Mouse (Mus musculus) mouse embryonic stem cell (cell line): Measurements from ENCODE around the gene Tmprss9.

Experiments used
- in situ Hi-C, 2 experiments: fragments of 300-500 bp; cut with MboI; formaldehyde crosslinking; loops; 1 replicate in 1 of 2; 3 replicates in 1 of 2; pipeline ENCODE4 v1.14.3; 2019 to 2020; ENCODE audit warnings: low sequenced_read_pairs in 2 of 2, low pct_unique_long_range_greater_than_20kb in 1 of 2, mixed read lengths in 1 of 2; ENCODE audit not compliant: unreplicated experiment in 1 of 2

Gene Tmprss9

GRCm38 (mm10) chr10:80902273-80902940, 30.8 kb downstream of the Tmprss9 start:
- in situ Hi-C loops, result no loop called here

DNA sequence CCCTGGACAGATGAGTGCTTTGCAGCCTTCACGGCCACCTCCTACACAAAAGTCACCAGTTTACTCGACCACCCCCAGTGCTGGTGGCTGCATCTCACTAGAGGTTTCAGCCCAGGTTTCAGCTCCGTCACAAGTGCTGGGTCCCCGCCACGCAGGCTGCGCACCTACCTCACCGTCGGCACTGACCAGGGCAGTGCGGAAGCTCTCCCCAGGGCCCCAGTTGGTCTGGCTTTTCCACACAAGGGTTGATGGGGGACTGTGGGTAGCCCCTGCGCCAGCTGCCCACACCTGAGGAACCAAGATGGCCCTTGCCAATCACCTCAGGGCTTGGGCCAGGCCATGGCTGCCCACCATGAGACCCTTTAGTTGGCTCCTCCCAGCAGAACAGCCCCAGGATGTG, 31.6 kb downstream of the Tmprss9 start:
- in situ Hi-C loops, result no loop called here

- in situ Hi-C loops, result no loop called here
Observed at GRCm38 (mm10) chr10:80904004-80904693, 32.5 kb downstream of the Tmprss9 start.

DNA sequence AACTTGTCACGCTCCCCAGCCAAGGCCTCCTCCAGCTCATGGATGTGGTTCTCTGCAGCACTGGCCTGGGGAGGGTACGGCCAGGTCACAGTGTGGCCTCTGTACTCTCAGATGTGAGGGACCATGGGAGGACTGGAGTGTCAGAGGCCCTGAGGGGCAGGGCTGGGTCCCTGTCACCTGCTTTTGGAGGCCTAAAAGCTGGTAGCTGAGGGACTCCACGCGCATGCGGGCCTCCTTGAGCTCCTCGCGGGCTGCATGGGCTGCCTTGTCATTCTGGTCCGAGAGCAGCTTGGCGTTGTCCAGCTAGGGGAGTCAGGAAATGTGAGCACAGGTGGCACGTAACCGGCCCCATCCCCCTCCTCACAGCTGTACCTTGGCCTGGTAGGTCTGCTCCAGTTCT, 33.1 kb downstream of the Tmprss9 start:
- in situ Hi-C loops, result no loop called here

DNA sequence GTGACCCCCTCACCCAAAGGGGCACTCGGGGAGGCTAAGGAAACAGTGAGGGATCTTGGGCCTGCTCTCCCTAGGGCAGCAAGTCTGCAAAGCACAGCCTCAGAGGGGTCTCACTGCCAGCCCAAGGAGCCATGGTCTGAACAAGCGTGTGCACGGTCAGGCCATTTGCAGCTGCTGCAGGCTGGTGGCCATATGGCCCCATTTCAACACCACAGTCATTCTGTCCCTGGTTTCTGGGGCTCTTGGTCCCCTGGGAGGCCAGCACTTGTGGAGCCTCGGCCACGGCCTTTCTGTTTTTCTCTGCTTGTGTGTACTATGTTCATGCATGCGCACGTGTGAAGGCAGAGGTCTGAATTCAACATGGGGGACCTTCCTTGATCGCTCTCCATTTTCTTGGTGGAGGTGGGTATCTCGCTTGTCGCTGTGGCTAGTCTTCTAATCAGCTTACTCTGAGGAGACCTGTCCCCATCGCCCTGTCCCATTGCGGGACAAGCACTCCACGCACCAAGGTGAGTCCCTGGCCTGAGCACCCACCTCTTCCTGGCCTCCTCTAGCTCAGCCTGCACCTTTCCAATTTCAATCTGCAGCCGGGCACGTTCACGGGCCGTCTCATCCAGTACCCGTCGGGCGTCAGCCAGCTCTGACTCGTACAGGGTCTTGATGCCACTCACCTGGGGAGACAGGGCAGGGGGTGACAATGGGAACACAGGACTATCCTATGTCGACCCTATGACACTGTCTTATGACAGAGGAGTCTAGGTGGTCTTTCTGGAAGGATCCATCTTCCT, 37.9 kb downstream of the Tmprss9 start:
- in situ Hi-C loops, result no loop called here

GRCm38 (mm10) chr10:80911354-80911753, 39.7 kb downstream of the Tmprss9 start:
- in situ Hi-C loops, result no loop called here

DNA sequence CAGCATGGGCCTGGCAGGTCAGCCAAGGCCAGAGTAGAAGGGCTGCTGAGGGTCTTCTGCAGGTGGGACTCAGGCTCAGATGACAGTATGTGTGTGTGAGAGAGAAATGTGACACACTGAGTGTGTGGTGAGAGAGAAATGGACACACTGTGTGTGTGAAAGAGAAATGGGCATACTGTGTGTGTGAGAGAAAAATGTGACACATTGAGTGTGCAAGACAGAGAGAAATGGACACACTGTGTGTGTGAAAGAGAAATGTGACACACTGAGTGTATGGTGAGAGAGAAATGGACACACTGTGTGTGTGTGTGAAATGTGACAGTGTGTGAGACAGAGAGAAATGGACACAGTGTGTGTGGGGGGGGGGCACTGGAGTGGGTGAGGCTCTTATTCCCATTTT, 40.2 kb downstream of the Tmprss9 start:
- in situ Hi-C loops, result no loop called here

GRCm38 (mm10) chr10:80913364-80914011, 41.8 kb downstream of the Tmprss9 start:
- in situ Hi-C loops, result no loop called here

- in situ Hi-C loops, result no loop called here
Observed at GRCm38 (mm10) chr10:80914253-80914656, 42.6 kb downstream of the Tmprss9 start.

- in situ Hi-C loops, result no loop called here
Observed at GRCm38 (mm10) chr10:80915260-80915659, 43.6 kb downstream of the Tmprss9 start.

DNA sequence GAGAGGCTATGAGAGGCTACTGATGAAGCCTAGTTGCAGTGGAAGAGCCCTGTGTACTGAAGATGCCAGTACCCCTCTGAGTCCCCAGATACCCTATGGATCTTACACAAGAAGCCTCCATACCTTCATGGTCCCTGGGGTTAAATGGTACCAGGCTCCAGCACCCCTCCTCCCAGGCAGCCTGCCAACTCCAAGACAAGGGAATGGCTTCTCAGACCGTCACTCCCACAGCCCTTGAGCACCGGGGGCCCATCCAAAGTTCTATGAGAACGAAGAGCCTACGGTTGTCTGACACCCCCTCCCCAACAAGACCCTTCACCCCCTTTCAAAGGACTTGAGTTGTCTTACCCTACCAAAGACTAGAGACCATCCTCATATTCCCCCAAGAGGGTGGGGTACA, 44.1 kb downstream of the Tmprss9 start:
- in situ Hi-C loops, result no loop called here

DNA sequence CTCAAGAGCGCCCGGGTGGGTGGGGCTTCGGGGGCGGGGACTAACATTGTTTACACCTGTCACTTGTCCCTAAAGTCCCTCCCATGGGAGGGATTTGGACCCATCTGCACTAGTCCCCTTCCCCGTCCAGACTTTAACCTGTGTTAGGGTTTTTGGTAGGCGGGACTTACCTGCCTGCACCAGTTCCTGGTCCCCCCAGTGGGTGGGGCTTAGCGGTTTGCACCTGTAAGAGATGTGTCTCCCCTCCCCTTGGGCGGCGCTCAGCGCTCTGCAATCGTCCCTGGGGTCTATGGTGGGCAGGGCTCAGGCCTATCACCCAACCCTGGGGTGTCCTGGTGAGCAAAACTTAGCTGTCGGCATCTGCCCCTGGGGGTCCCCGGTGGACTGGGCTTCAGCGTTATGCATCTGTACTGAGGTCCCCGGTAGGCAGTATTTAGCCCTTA, 45.7 kb downstream of the Tmprss9 start:
- in situ Hi-C loops, result no loop called here

GRCm38 (mm10) chr10:80917779-80918434, 46.3 kb downstream of the Tmprss9 start, which contains the start of gene Lmnb2:
Gene Lmnb2, minus strand, starts transcription at chr10:80918245.
- in situ Hi-C loops, result no loop called here

DNA sequence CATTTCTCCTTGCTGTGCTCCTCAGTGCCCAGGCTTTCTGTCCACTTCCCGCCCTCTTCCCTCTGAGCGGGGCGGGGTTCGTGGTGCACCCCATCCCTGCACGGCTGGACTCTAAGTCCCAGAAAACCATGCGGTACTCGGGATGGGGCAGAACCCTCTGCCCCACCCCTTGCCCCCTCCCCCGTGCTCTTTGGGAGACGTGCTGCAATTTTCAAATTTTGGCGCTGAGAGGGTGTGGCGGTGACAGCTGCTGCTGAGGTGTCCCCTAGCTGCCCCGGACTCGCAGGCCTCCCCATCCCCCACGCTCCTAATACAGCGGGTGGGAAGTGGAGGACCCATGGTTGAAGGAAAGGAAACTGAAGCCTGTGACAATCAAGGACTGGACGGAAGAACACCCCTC, 50.3 kb downstream of the Tmprss9 start:
- in situ Hi-C loops, result no loop called here

- in situ Hi-C loops, result loop anchor here (5.0 kb wide), 3 partner anchors 37 to 67 kb away; no protein-coding TSS in a partner anchor
Observed at GRCm38 (mm10) chr10:80925472-80925871, 53.8 kb downstream of the Tmprss9 start.

GRCm38 (mm10) chr10:80928586-80929298, 57.1 kb downstream of the Tmprss9 start:
- in situ Hi-C loops, result loop anchor here (5.0 kb wide), 3 partner anchors 34 to 64 kb away; no protein-coding TSS in a partner anchor

DNA sequence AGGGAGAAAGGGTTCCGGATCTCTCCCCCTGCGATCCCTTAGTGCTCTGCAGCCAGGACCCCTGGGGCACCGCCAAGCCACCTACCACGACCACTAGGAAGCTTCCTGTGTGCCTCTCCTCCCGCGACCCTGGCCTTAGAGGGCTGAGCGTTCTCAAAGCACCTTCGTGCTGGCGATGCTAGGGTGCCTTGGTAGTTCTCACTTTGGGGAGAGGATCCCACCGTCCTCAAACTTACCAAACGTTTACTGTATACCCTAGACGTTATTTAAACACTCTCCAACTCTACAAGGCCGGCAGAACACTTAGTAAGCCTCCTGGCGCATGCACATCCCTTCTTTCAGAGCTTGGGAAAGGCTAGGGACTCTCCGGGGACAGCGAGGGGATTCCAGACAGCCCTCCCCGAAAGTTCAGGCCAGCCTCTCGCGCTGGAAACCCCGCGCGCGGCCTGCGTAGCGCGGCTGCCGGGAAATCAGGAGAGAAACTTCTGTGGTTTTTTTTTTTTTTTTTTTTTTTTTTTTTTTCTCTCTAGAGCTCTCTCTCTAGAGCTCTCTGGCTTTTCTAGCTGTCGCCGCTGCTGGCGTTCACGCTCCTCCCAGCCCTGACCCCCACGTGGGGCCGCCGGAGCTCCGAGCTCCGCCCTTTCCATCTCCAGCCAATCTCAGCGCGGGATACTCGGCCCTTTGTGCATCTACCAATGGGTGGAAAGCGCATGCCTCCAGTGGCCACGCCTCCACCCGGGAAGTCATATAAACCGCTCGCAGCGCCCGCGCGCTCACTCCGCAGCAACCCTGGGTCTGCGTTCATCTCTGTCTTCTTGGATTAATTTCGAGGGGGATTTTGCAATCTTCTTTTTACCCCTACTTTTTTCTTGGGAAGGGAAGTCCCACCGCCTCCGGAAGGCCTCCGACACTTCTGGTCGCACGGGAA, 57.9 kb downstream of the Tmprss9 start, which contains the start of gene Gadd45b:
TSS of gene Gadd45b (plus strand) at position 775 of the 928 bp plus-strand sequence.
- in situ Hi-C loops, result loop anchor here (5.0 kb wide), 3 partner anchors 33 to 63 kb away; no protein-coding TSS in a partner anchor
